Mouse (Mus musculus) kidney, postnatal 4 days (tissue): ENCODE measurements at regions not wholly inside any gene's neighbourhood (a gene's known extent, or its start where the extent isn't known, plus 50 kb on each side); places are given as distances from the start of the nearest gene placed in this dataset.
"Not testable (repeated sequence)": the region's sequence is repeated elsewhere in the genome, so short reads cannot be mapped to it uniquely, and the experiment has no call there.

ENCODE experiments used
- DNase-seq, 2 experiments: peaks; one replicate each; pipeline ENCODE4 v3.0.0; 2021; ENCODE audit warnings: mixed read lengths in 2 of 2

DNA sequence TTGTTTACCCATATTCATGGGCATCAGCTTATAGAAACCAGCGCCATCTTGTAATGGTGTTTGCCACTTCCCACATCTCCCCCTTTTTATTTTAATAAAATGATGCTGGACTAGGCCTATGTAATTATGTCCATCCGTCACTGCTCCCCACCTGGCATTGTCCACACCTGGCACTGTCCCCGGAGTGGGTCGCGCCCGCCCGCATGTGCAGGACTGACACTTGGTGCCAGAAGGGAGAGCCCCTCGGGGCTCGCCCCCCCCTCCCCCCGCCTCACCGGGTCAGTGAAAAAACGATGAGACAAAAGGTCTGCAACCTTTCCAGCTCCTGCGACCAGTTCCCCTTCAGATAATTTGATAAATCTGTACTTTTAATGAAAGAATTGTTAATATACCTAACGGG lies 450.8 kb upstream of the Epha6 start:
- DNase-seq = not testable (repeated sequence)

DNA sequence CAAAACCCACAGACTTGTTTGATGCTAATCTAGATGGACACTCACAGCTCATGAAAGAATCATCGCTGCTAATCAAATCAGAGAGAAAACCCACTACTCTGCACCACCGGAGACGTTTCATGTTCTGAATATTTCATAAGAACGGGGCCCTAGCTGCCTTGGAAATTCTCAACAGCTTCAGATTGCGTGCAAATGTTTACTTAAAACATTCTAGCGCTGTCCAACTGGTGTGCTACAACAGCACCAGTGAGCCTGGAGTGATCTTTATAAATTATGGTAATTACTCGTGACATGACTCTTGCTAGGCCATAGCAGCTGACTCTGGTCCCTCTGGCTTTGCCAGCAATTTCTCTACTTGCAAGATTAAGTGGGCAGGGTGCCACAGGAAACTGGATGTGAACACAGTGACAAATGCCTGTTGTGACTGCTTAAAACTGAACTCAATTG lies 435.8 kb upstream of the Epha6 start:
- peak; percentile 46 to 61 for DNase-seq
